Mouse (Mus musculus) hindbrain, embryonic 16.5 days (tissue): ENCODE results near the gene Cdh18. TPM values are rescaled to one million over a fixed set of nuclear protein-coding genes. Genes with fewer than 3 reads are reported as not detected.
A peak's percentile ranks its signal among the peaks of the same experiment; 100 is the strongest.

Source experiments
- ATAC-seq: fragments of 200-750 bp; cut with Nextera tagmentation; 2 replicates; pipeline ENCODE4 v1.8.0; 2017; ENCODE audit warnings: moderate TSS enrichment, moderate library complexity
- H3K27ac ChIP-seq: fragments of 300-500 bp; sonication (generic); 2 replicates; pipeline ENCODE4 v1.5.1; 2014; ENCODE audit warnings: low read depth, mild to moderate bottlenecking, control low read depth, low read length, moderate library complexity
- H3K27me3 ChIP-seq: fragments of 300-500 bp; sonication (generic); replicated peaks from 2 replicates; pipeline ENCODE4 v1.6.1; 2014; ENCODE audit warnings: low read length; ENCODE audit not compliant: control insufficient read depth, insufficient read depth
- H3K36me3 ChIP-seq: fragments of 300-500 bp; sonication (generic); 2 replicates; pipeline ENCODE4 v1.6.1; 2014; ENCODE audit warnings: mild to moderate bottlenecking, low read length, moderate library complexity, mixed read lengths; ENCODE audit not compliant: control insufficient read depth, insufficient read depth
- H3K4me1 ChIP-seq: fragments of 300-500 bp; sonication (generic); 2 replicates; pipeline ENCODE4 v1.6.1; 2014; ENCODE audit warnings: low read depth, low read length; ENCODE audit not compliant: control insufficient read depth, insufficient read depth
- H3K4me2 ChIP-seq: fragments of 300-500 bp; sonication (generic); 2 replicates; pipeline ENCODE4 v1.6.1; 2014; ENCODE audit warnings: mild to moderate bottlenecking, low read length, control low read depth, moderate library complexity
- H3K4me3 ChIP-seq: fragments of 300-500 bp; sonication (generic); 2 replicates; pipeline ENCODE4 v1.5.1; 2014; ENCODE audit warnings: mild to moderate bottlenecking, low read length, control low read depth, moderate library complexity
- H3K9ac ChIP-seq: fragments of 300-500 bp; sonication (generic); 2 replicates; pipeline ENCODE4 v1.6.1; 2014; ENCODE audit warnings: low read depth, mild to moderate bottlenecking, control low read depth, low read length, moderate library complexity
- H3K9me3 ChIP-seq: fragments of 300-500 bp; sonication (generic); 2 replicates; pipeline ENCODE4 v1.6.1; 2014; ENCODE audit warnings: mild to moderate bottlenecking, low read length, moderate library complexity; ENCODE audit not compliant: control insufficient read depth
- WGBS: fragments of 180-500 bp; shearing (Covaris S2); extraction: QIAGEN DNeasy Blood & Tissue Kit; methylation state at CpG from one replicate; pipeline ENCODE4 v1.1.7; 2014; 5-methylcytosine and 5-hydroxymethylcytosine counted together
- polyA plus RNA-seq: library from polyadenylated mRNA; unstranded; fragments of >200 nt; fragmentation: Nextera tagmentation; extraction: Ambion mirVana; gene quantifications from 2 replicates; pipeline ENCODE4 v1.2.1, GENCODE M21; 2015

The Cdh18 gene
- 10.6 and 13.2 TPM in 2 replicates for polyA plus RNA-seq

GRCm38 (mm10) chr15:22548711-22549271, at the start of gene Cdh18:
Cdh18 (plus strand) TSS chr15:22549022.
- ATAC-seq = peak; percentile 71; the same call in 1 of the 2 replicates

DNA sequence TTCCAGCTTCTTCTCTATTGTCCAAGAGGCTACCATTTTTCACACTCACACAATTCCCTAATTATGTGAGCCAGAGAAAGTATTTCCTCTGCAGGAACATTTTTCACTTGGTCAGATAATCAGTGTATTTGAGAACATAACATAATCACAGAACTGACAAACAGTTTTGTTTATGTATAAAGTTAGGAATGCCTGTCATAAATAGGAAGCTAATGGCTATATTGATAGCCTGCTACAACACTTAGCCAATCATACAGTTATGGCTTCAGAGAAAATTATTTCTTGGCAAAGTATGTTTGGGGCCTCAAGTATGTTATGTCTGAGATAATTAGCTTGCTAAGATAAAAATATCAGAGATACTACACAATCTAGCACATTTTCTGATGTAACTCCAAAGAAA, 37.6 kb upstream of the Cdh18 start:
- no peak for ATAC-seq
- Histone ChIP-seq H3K4me3 (no peak overlapping the region), H3K27me3 (no peaks in the 10 kb centered on the region), H3K9me3 (no peaks in the 10 kb centered on the region), H3K27ac (no peak overlapping the region), H3K4me2 (no peak overlapping the region), H3K4me1 (no peaks in the 10 kb centered on the region), H3K36me3 (no peaks in the 10 kb centered on the region), H3K9ac (no peak overlapping the region)

More at GRCm38 (mm10) chr15:22548711-22549271, at the start of gene Cdh18:
- H3K9ac ChIP-seq = no peak within 1 kb of the TSS; the same call in 1 of the 2 replicates
- no peaks in the 10 kb centered on the region for H3K27me3 ChIP-seq
- peak within 1 kb of the TSS; percentile 2 for H3K4me3 ChIP-seq
- H3K4me2 ChIP-seq = peak within 1 kb of the TSS; percentile 27
- no peaks in the 10 kb centered on the region for H3K36me3 ChIP-seq
- H3K9me3 ChIP-seq = no peaks in the 10 kb centered on the region
- 42% methylated on average over 5 of the region's 5 CpGs for WGBS
- no peak within 1 kb of the TSS for H3K27ac ChIP-seq
- no peaks in the 10 kb centered on the region for H3K4me1 ChIP-seq

DNA sequence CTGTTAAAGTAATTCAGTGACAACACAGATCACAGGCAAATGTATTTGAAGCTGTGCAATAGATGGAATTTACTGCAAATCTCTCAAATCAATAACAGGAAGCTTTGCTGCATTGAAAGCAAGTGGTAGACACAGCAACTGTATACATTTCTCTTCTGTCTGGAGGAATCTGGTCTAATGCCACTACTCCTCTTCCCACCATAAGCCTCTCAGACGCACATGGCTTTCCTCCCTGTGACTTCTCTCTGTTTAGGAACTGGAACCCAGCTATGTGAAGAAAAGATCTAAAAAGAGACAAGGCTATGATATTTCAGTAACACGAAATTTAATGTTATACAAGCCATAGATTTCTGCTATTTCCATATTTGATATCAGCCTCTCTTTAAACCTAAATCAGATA, 13.0 kb upstream of the Cdh18 start:
- Histone ChIP-seq H3K4me1 (no peaks in the 10 kb centered on the region), H3K4me2 (no peak overlapping the region), H3K9me3 (no peaks in the 10 kb centered on the region), H3K4me3 (no peak overlapping the region), H3K27ac (no peak overlapping the region), H3K36me3 (no peaks in the 10 kb centered on the region), H3K27me3 (no peaks in the 10 kb centered on the region), H3K9ac (no peak overlapping the region)
- ATAC-seq = no peak
- WGBS = 61% methylated on average over 2 of the region's 2 CpGs

GRCm38 (mm10) chr15:22577974-22578616, 29.3 kb downstream of the Cdh18 start:
- H3K36me3 ChIP-seq = no peaks in the 10 kb centered on the region
- no peaks in the 10 kb centered on the region for H3K4me1 ChIP-seq
- no peaks in the 10 kb centered on the region for H3K9me3 ChIP-seq
- WGBS = 11% methylated on average over 4 of the region's 4 CpGs
- no peak overlapping the region for H3K9ac ChIP-seq
- ATAC-seq = no peak
- no peak overlapping the region for H3K27ac ChIP-seq
- H3K4me2 ChIP-seq = no peak overlapping the region
- H3K27me3 ChIP-seq = no peaks in the 10 kb centered on the region
- H3K4me3 ChIP-seq = no peak overlapping the region

- WGBS = 17% methylated on average over 3 of the region's 3 CpGs
- H3K27ac ChIP-seq = no peak overlapping the region
- no peaks in the 10 kb centered on the region for H3K36me3 ChIP-seq
- no peak overlapping the region for H3K4me2 ChIP-seq
- H3K9ac ChIP-seq = no peak overlapping the region
- H3K4me1 ChIP-seq = no peaks in the 10 kb centered on the region
- no peak overlapping the region for H3K4me3 ChIP-seq
- H3K9me3 ChIP-seq = no peaks in the 10 kb centered on the region
- ATAC-seq = no peak
- H3K27me3 ChIP-seq = no peaks in the 10 kb centered on the region
Measured at GRCm38 (mm10) chr15:22578617-22578990, 29.8 kb downstream of the Cdh18 start.

DNA sequence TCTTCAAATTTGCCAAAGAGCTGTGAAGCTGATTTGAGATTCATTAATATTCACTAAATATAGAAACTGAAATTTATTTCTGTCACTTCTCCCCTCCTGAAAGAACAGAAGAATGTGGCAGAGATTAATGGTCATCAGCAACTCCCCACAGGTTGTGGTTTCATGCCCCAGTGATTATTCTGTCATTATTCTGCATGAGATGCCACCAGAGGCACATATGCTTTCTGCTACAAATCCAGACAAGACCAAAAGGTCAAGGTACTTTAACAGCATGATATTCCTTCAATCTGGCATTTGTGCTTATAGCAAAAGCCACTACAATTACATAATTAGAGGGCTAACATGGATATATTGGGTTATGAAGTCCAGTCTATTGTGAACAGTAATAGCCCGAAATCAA, 35.8 kb downstream of the Cdh18 start:
- Histone ChIP-seq H3K27ac (no peak overlapping the region), H3K4me2 (no peak overlapping the region), H3K9ac (no peak overlapping the region), H3K4me1 (no peaks in the 10 kb centered on the region), H3K9me3 (no peaks in the 10 kb centered on the region), H3K27me3 (no peaks in the 10 kb centered on the region), H3K36me3 (no peaks in the 10 kb centered on the region), H3K4me3 (no peak overlapping the region)
- 71% methylated on average over 1 of the region's 1 CpGs for WGBS
- ATAC-seq = peak; percentile 65

DNA sequence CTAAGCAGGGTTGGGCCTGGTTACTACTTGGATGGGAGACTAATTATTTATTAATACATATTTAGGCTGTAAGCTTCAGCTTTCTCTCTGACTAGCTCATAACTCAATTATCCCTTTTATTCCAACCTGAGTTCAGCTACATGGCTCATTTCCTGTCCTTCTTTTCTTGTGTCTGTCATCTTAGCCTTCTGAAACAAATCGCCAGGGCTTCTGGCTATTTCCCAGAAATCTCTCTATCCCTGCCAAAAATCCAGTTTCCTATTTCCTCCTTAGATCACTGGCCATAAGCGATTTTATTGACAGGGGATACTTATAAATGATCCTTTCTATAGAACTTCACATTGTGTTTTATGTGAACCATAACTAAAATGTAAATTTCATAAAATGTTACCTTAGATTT, 167.6 kb downstream of the Cdh18 start:
- no peaks in the 10 kb centered on the region for H3K27me3 ChIP-seq
- WGBS = 74% methylated on average over 2 of the region's 2 CpGs

DNA sequence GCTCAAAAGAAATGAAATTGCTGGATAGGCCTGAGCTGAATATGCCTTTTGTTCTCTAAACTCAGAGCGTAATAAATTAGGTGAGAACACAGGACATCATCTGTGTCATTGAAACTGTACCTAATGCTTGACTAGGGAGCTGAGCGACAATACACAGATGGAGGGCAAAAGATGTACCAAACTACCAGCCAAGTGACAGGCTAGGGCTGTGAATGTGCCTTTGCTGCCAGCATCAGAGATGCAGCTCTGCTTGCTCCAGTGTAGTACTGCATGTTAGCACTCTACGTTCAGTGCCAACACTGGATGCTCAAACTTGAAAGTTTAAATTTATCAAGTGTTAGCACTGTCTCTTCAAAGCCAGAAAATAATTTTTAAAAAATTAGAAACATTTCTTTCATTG, 168.9 kb downstream of the Cdh18 start:
- H3K4me3 ChIP-seq = no peak overlapping the region
- no peaks in the 10 kb centered on the region for H3K4me1 ChIP-seq
- ATAC-seq = peak; percentile 76
- H3K9ac ChIP-seq = no peak overlapping the region
- no peaks in the 10 kb centered on the region for H3K27me3 ChIP-seq
- H3K4me2 ChIP-seq = no peak overlapping the region
- 40% methylated on average over 3 of the region's 3 CpGs for WGBS
- no peaks in the 10 kb centered on the region for H3K36me3 ChIP-seq
- H3K27ac ChIP-seq = no peak overlapping the region
- H3K9me3 ChIP-seq = peaks cover under 1% of the 10 kb centered on the region; the same call in 1 of the 2 replicates

More for the DNA sequence above, 167.6 kb downstream of the Cdh18 start:
- Histone ChIP-seq H3K27ac (no peak overlapping the region), H3K4me2 (no peak overlapping the region), H3K4me3 (no peak overlapping the region), H3K4me1 (no peaks in the 10 kb centered on the region), H3K9ac (no peak overlapping the region), H3K36me3 (no peaks in the 10 kb centered on the region), H3K9me3 (peaks cover 2% of the 10 kb centered on the region; the same call in 1 of the 2 replicates)
- ATAC-seq = no peak

DNA sequence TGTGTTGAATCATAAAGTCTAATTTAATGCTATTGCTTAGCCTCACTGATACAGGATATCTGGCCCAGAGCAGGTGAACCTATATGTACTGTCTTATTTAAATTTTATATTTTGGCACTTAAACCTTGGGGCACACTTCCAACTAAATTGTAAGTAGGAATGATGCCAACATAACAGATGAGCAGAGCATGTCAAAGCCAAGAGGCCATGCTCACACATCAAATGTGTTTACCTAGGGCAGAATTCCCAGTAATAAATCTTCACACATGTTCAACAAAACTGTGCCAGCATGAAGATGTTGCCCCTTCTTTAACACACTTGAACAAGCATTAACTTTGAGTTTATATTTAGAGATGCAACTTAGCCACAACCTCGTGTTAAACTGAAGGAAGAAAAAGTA, 177.8 kb downstream of the Cdh18 start:
- Histone ChIP-seq H3K9ac (no peak overlapping the region), H3K36me3 (no peaks in the 10 kb centered on the region), H3K4me1 (no peaks in the 10 kb centered on the region), H3K9me3 (no peaks in the 10 kb centered on the region), H3K27me3 (no peaks in the 10 kb centered on the region), H3K27ac (no peak overlapping the region), H3K4me2 (no peak overlapping the region), H3K4me3 (no peak overlapping the region)
- peak; percentile 63; the same call in 1 of the 2 replicates for ATAC-seq
- 63% methylated on average over 1 of the region's 1 CpGs for WGBS
